Mouse (Mus musculus): ENCODE data around the gene Cyld. TPM values are rescaled to one million over a fixed set of nuclear protein-coding genes. Genes with fewer than 3 reads are reported as not detected.

Gene Cyld
- total and polyA plus RNA-seq, 3 experiments: 4.8 to 29.4 (median 27.1) TPM

DNA sequence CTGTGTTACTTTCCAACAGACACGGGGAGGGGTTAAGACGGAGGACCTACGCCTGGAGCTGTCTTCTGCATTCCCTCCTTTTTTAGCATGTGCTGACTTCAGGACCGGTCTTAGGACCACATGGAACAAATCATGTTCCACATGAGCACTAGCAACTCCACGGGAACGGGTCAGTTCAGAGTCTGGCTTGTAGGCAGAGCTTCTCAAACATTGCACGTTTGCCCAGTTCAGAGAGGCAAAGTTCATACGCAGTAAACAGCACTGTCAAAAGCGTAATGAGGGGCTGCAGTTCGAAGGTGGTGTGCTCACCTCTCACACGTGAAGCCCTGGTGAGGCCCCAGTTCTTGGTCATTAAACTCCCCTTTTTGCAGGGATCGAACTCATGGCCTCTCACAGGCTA is 65.2 kb downstream of the Cyld start:
- 82% methylated on average over 12 of the region's 12 CpGs for WGBS

DNA sequence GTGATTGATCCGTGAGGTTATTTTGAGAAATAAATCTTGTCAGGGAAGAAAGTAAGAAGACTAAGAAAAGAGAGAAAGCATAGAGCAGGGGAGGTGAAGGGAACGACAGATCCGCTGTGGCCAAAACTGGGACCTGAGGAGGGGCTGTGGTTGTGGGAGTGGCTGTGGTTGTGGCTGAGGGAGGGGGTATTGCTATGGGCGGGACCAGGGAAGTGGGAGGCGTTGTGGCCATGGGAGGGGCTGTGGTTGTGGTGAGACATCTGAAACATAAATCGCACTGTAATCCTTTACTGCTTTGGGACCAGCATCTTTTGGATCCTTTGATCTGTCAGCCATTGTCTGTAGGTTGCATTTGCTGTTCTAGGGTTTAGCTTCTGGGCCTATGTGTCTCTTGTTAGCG is 74.4 kb downstream of the Cyld start:
- Histone ChIP-seq H3K79me2 (replicated peaks; ENCODE audit: control insufficient read depth, insufficient read depth, low read length) (no peaks in the 10 kb centered on the region), H3K9ac (ENCODE audit: low read depth, low read length) (no peak overlapping the region), H3K4me1 (ENCODE audit: control insufficient read depth, insufficient read depth, low read length) (no peaks in the 10 kb centered on the region), H3K27ac (no peak overlapping the region), H3K27me3 (ENCODE audit: control insufficient read depth, insufficient read depth, low read length) (no peaks in the 10 kb centered on the region), H3K4me3 (no peak overlapping the region), H3K36me3 (ENCODE audit: control insufficient read depth, insufficient read depth, low read length) (no peaks in the 10 kb centered on the region)
- intact Hi-C loops (cut with DNase I): no loop called here
- 68% methylated on average over 7 of the region's 7 CpGs for WGBS
- DNase-seq: no peak
- TF ChIP-seq EP300 (IDR thresholded peaks at IDR 0.05; ENCODE audit: insufficient read depth, low read depth, low read length) (no peak), CTCF (IDR thresholded peaks at IDR 0.05) (no peak), POLR2A (IDR thresholded peaks at IDR 0.05; ENCODE audit: insufficient read depth, low read depth, low read length) (no peak)

More for the DNA sequence above, 65.2 kb downstream of the Cyld start:
- no peak overlapping the region for H3K4me3 ChIP-seq
- no peak overlapping the region for H3K9ac ChIP-seq (ENCODE audit: low read depth, low read length)
- H3K4me1 ChIP-seq (ENCODE audit: control insufficient read depth, insufficient read depth, low read length): no peaks in the 10 kb centered on the region
- H3K79me2 ChIP-seq (replicated peaks; ENCODE audit: control insufficient read depth, insufficient read depth, low read length): no peaks in the 10 kb centered on the region
- intact Hi-C loops (cut with DNase I): no loop called here
- TF ChIP-seq CTCF (IDR thresholded peaks at IDR 0.05): no peak
- TF ChIP-seq EP300 (IDR thresholded peaks at IDR 0.05; ENCODE audit: insufficient read depth, low read depth, low read length): no peak
- no peak for TF ChIP-seq POLR2A (IDR thresholded peaks at IDR 0.05; ENCODE audit: insufficient read depth, low read depth, low read length)
- no peak overlapping the region for H3K27ac ChIP-seq
- H3K27me3 ChIP-seq (ENCODE audit: control insufficient read depth, insufficient read depth, low read length): no peaks in the 10 kb centered on the region
- no peak for DNase-seq
- no peaks in the 10 kb centered on the region for H3K36me3 ChIP-seq (ENCODE audit: control insufficient read depth, insufficient read depth, low read length)

GRCm38 (mm10) chr8:88774593-88775297 is 77.9 kb downstream of the Cyld start:
- Histone ChIP-seq H3K27me3 (ENCODE audit: control insufficient read depth, insufficient read depth, low read length) (no peaks in the 10 kb centered on the region), H3K36me3 (ENCODE audit: control insufficient read depth, insufficient read depth, low read length) (no peaks in the 10 kb centered on the region), H3K4me3 (no peak overlapping the region), H3K4me1 (ENCODE audit: control insufficient read depth, insufficient read depth, low read length) (no peaks in the 10 kb centered on the region), H3K27ac (no peak overlapping the region), H3K79me2 (replicated peaks; ENCODE audit: control insufficient read depth, insufficient read depth, low read length) (no peaks in the 10 kb centered on the region), H3K9ac (ENCODE audit: low read depth, low read length) (no peak overlapping the region)
- no peak for TF ChIP-seq CTCF (IDR thresholded peaks at IDR 0.05)
- no peak for TF ChIP-seq POLR2A (IDR thresholded peaks at IDR 0.05; ENCODE audit: insufficient read depth, low read depth, low read length)
- no peak for TF ChIP-seq EP300 (IDR thresholded peaks at IDR 0.05; ENCODE audit: insufficient read depth, low read depth, low read length)
- no peak for DNase-seq
- intact Hi-C loops (cut with DNase I): no loop called here
- 58% methylated on average over 19 of the region's 19 CpGs for WGBS

DNA sequence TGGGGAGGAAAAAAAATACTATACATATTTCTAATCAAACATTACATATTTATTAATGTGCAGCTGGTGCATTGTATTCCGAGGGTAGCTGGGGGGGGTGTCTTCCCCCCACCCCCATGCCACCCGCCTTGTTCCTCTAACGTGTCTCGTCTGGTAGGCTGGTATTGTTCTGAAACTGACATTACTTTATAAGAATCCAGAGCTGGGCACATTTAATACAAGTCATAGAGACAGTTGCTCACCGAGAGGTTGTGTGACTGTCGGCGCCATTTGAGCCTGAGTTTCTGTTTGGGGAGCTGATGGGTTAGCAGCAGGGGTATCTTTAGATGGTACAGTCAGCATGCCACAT is 78.4 kb downstream of the Cyld start:
- 87% methylated on average over 7 of the region's 7 CpGs for WGBS

DNA sequence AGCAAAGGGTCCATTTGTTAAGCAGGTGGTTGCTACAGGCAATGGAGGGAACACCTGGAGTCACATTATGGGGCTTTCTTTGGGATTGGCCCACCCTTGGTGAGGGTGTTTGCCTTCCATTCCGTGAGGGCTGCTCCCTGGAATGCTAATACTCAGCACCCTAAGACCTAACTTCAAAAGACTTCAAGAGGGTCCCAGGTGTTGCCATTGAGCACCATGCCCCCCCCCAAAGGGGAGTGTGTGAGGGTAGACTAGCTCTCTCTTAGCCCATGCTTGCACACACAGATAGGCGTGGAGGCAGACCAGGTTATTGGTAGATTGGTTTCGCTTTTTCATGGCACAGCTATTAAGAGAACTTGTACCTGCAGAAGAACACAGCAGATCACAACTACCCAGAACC is 83.3 kb downstream of the Cyld start:
- H3K36me3 ChIP-seq (ENCODE audit: control insufficient read depth, insufficient read depth, low read length): no peaks in the 10 kb centered on the region
- no peaks in the 10 kb centered on the region for H3K4me1 ChIP-seq (ENCODE audit: control insufficient read depth, insufficient read depth, low read length)
- WGBS: 83% methylated on average over 3 of the region's 3 CpGs
- no peak for DNase-seq
- no peak overlapping the region for H3K9ac ChIP-seq (ENCODE audit: low read depth, low read length)
- TF ChIP-seq EP300 (IDR thresholded peaks at IDR 0.05; ENCODE audit: insufficient read depth, low read depth, low read length): no peak
- no peak for TF ChIP-seq CTCF (IDR thresholded peaks at IDR 0.05)
- TF ChIP-seq POLR2A (IDR thresholded peaks at IDR 0.05; ENCODE audit: insufficient read depth, low read depth, low read length): no peak
- H3K27me3 ChIP-seq (ENCODE audit: control insufficient read depth, insufficient read depth, low read length): no peaks in the 10 kb centered on the region; the same call in 1 of the 2 replicates
- no peak overlapping the region for H3K4me3 ChIP-seq
- H3K79me2 ChIP-seq (replicated peaks; ENCODE audit: control insufficient read depth, insufficient read depth, low read length): no peaks in the 10 kb centered on the region
- intact Hi-C loops (cut with DNase I): no loop called here
- no peak overlapping the region for H3K27ac ChIP-seq

More for the DNA sequence above, 78.4 kb downstream of the Cyld start:
- DNase-seq: no peak
- Histone ChIP-seq H3K4me3 (no peak overlapping the region), H3K4me1 (ENCODE audit: control insufficient read depth, insufficient read depth, low read length) (no peaks in the 10 kb centered on the region), H3K27ac (no peak overlapping the region), H3K79me2 (replicated peaks; ENCODE audit: control insufficient read depth, insufficient read depth, low read length) (no peaks in the 10 kb centered on the region), H3K27me3 (ENCODE audit: control insufficient read depth, insufficient read depth, low read length) (no peaks in the 10 kb centered on the region), H3K9ac (ENCODE audit: low read depth, low read length) (no peak overlapping the region), H3K36me3 (ENCODE audit: control insufficient read depth, insufficient read depth, low read length) (no peaks in the 10 kb centered on the region)
- no peak for TF ChIP-seq EP300 (IDR thresholded peaks at IDR 0.05; ENCODE audit: insufficient read depth, low read depth, low read length)
- no peak for TF ChIP-seq POLR2A (IDR thresholded peaks at IDR 0.05; ENCODE audit: insufficient read depth, low read depth, low read length)
- no peak for TF ChIP-seq CTCF (IDR thresholded peaks at IDR 0.05)
- intact Hi-C loops (cut with DNase I): no loop called here

DNA sequence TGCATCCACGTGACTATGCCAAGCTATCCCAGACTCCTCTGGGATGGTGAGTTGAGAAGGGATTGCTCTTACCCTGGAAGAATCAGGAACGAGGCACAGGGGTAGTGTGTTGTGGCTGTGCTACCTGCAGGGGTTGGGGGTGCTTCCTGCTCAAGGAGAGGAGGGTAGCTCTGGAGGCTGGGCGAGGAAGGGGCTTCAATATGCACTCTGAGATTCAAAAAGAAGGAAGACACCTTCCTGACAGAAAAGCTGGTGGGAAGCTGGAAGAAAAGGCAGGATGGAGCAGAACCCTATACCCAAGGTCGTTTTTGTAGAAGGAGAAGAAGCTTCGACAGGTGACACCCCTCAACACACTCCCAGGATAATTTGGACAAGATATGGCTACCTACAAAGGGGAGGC is 84.5 kb downstream of the Cyld start:
- Histone ChIP-seq H3K36me3 (ENCODE audit: control insufficient read depth, insufficient read depth, low read length) (no peaks in the 10 kb centered on the region), H3K9ac (ENCODE audit: low read depth, low read length) (no peak overlapping the region), H3K27ac (no peak overlapping the region), H3K27me3 (ENCODE audit: control insufficient read depth, insufficient read depth, low read length) (no peaks in the 10 kb centered on the region; the same call in 1 of the 2 replicates), H3K79me2 (replicated peaks; ENCODE audit: control insufficient read depth, insufficient read depth, low read length) (no peaks in the 10 kb centered on the region), H3K4me3 (no peak overlapping the region), H3K4me1 (ENCODE audit: control insufficient read depth, insufficient read depth, low read length) (no peaks in the 10 kb centered on the region)
- no peak for TF ChIP-seq CTCF (IDR thresholded peaks at IDR 0.05)
- TF ChIP-seq POLR2A (IDR thresholded peaks at IDR 0.05; ENCODE audit: insufficient read depth, low read depth, low read length): no peak
- TF ChIP-seq EP300 (IDR thresholded peaks at IDR 0.05; ENCODE audit: insufficient read depth, low read depth, low read length): no peak
- 61% methylated on average over 5 of the region's 5 CpGs for WGBS
- no peak for DNase-seq
- intact Hi-C loops (cut with DNase I): no loop called here
